Mouse (Mus musculus) cortical plate, adult 2 months (tissue): ENCODE measurements around the gene Zfp692.

Experiments used
- CTCF ChIP-seq: fragments of 200-500 bp; IDR thresholded peaks from 2 replicates; pipeline ENCODE4 v1.5.1; 2011; ENCODE audit warnings: mild to moderate bottlenecking, control low read depth, low read length; ENCODE audit not compliant: insufficient read depth; ENCODE audit errors: extremely low read depth
- POLR2A ChIP-seq: fragments of 200-500 bp; IDR thresholded peaks from 2 replicates; pipeline ENCODE4 v1.6.1; 2011; ENCODE audit warnings: mild to moderate bottlenecking, low read length, control low read depth; ENCODE audit not compliant: insufficient read depth; ENCODE audit errors: extremely low read depth

DNA sequence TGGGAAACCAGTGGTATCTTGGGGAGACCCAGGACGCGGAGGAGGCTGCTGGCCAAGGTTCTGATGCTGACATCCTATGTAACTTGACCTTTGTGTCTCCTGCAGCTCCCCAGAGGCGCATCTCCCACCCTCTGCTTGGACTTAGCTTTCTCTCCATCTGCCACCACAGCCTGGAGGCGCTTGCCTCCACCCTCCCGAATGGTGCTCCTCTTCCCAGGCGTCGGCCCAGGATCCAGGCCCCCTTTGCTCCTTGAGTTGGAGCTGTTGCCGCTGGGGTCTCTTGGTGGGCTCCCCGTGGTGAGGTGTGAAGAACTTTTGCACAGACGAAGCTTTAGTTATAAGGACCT lies 24.3 kb downstream of the Zfp692 start:
- TF ChIP-seq CTCF (no peak), POLR2A (no peak)
